In the genomic region with DNA sequence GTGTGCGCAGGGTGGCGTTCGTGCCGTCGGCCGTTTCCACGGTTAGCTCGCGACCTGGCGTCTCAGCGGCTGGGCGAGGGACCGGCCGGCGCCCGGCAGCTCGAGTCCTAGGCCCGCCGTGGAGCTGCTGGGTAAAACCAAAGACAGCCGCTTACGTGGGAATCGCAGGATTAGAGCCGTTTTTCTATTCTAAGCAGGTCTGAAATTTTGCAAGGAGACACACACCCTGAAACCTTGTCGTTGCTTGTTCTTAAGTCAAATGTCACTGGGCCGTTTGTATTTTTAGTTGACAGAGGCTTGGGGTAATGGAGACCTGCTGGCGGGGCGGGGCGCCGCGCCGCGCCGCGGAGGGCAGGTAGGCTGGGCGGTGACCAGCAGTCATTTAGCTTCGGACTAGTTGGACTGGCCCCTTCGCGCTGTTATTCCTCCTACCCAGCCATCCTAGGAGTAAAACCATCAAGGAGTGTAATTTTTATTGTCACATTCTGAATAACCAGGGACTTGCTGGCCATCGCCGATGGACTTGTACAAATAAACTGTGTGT, we compare ENCODE assay signal across 8 mouse cellular contexts. TPM values are rescaled to one million over a fixed set of nuclear protein-coding genes. Genes with fewer than 3 reads are reported as not detected.
DNase-seq lines count a peak whose midpoint lies in the region; ATAC-seq and TF ChIP-seq lines count a peak whose summit lies in the region.

No protein-coding gene starts in this region.

- H3K27ac ChIP-seq in embryonic facial prominence, embryonic 12.5 days = peak overlapping the region; percentile 47; the same call in 1 of the 2 replicates
- peak overlapping the region; percentile 92 for H3K27ac ChIP-seq in intestine, postnatal 0 days (ENCODE audit: low read depth, low read length)

- WGBS in lung, adult 2 months = under 1% methylated on average over 40 of the region's 40 CpGs
- 2% methylated on average over 38 of the region's 40 CpGs for WGBS in embryonic facial prominence, embryonic 12.5 days
- WGBS in intestine, postnatal 0 days = under 1% methylated on average over 40 of the region's 40 CpGs

- H3K9ac ChIP-seq in embryonic facial prominence, embryonic 12.5 days = peak overlapping the region; percentile 91
- H3K9ac ChIP-seq in intestine, postnatal 0 days (ENCODE audit: low read depth, low read length) = peak overlapping the region; percentile 86

- H3K27me3 ChIP-seq in embryonic facial prominence, embryonic 12.5 days = no peaks in the 10 kb centered on the region
- H3K27me3 ChIP-seq in intestine, postnatal 0 days (replicated peaks; ENCODE audit: control insufficient read depth, insufficient read depth, low read length) = no peaks in the 10 kb centered on the region

- H3K4me3 ChIP-seq in lung, adult 2 months (replicated peaks; ENCODE audit: extremely low read depth, low read depth, low read length) = peak overlapping the region; percentile 95
- peak overlapping the region; percentile 91 for H3K4me3 ChIP-seq in embryonic facial prominence, embryonic 12.5 days
- peak overlapping the region; percentile 87 for H3K4me3 ChIP-seq in intestine, postnatal 0 days (ENCODE audit: low read depth, low read length)

- ATAC-seq in embryonic facial prominence, embryonic 12.5 days (ENCODE audit: insufficient number of reproducible peaks, insufficient read depth, low FRiP score, low TSS enrichment) = no peak; the same call in 1 of the 2 replicates
- ATAC-seq in intestine, postnatal 0 days = peak; percentile 67
- ATAC-seq in cerebellum, adult (ENCODE audit: insufficient number of reproducible peaks, low FRiP score, low TSS enrichment) = no peak; the same call in 1 of the 2 replicates

- peak overlapping the region; percentile 74 for H3K4me2 ChIP-seq in embryonic facial prominence, embryonic 12.5 days (replicated peaks)
- H3K4me2 ChIP-seq in intestine, postnatal 0 days (replicated peaks; ENCODE audit: low read depth) = peak overlapping the region; percentile 84

- H3K36me3 ChIP-seq in embryonic facial prominence, embryonic 12.5 days = peaks cover 47% of the 10 kb centered on the region
- H3K36me3 ChIP-seq in intestine, postnatal 0 days (ENCODE audit: control insufficient read depth, insufficient read depth) = peaks cover 26% of the 10 kb centered on the region

- TF ChIP-seq POLR2A in lung, adult 2 months (IDR thresholded peaks at IDR 0.05; ENCODE audit: borderline replicate concordance, extremely low read depth, low read depth, low read length) = no peak

- no peak for TF ChIP-seq CTCF in lung, adult 2 months (IDR thresholded peaks at IDR 0.05; ENCODE audit: insufficient read depth, low read length)
- TF ChIP-seq CTCF in intestine, postnatal 0 days (IDR thresholded peaks at IDR 0.05; ENCODE audit: low read depth) = no peak

- no peak for DNase-seq in lung, adult 2 months
- DNase-seq in lung, postnatal 25 days (ENCODE audit: low spot score) = no peak
- peak; percentile 19 for DNase-seq in lung, postnatal 36 days
- DNase-seq in B cell, adult 2 months = no peak
- DNase-seq in thymus, adult 18-20 months = no peak

- no peaks in the 10 kb centered on the region for H3K9me3 ChIP-seq in embryonic facial prominence, embryonic 12.5 days
- no peaks in the 10 kb centered on the region for H3K9me3 ChIP-seq in intestine, postnatal 0 days (ENCODE audit: control insufficient read depth)

- peaks cover 6% of the 10 kb centered on the region for H3K4me1 ChIP-seq in lung, adult 2 months (ENCODE audit: control insufficient read depth, insufficient read depth, low read length)
- peaks cover 23% of the 10 kb centered on the region for H3K4me1 ChIP-seq in embryonic facial prominence, embryonic 12.5 days
- no peaks in the 10 kb centered on the region; the same call in none of the 2 replicates for H3K4me1 ChIP-seq in intestine, postnatal 0 days (replicated peaks; ENCODE audit: control insufficient read depth, insufficient read depth, low read length)

RNA-seq across cellular contexts. Expression of a gene that starts 0.4 kb away (rescaled TPM):
- 56.0 and 58.6 TPM in 2 replicates for polyA plus RNA-seq in lung, adult 2 months (2012; rRNA removed)
- polyA plus RNA-seq in embryonic facial prominence, embryonic 12.5 days (2016; fragmentation: Nextera tagmentation; extraction: Ambion mirVana) = 115 and 117 TPM in 2 replicates
- polyA plus RNA-seq in intestine, postnatal 0 days (2015; fragmentation: Nextera tagmentation; extraction: Ambion mirVana) = 121 and 132 TPM in 2 replicates

RNA-seq across cellular contexts. Expression of a gene that starts 0.5 kb away (rescaled TPM):
- polyA plus RNA-seq in lung, adult 2 months (2012; rRNA removed) = 27.0 and 45.0 TPM in 2 replicates
- polyA plus RNA-seq in embryonic facial prominence, embryonic 12.5 days (2016; fragmentation: Nextera tagmentation; extraction: Ambion mirVana) = 49.5 and 52.7 TPM in 2 replicates
- polyA plus RNA-seq in intestine, postnatal 0 days (2015; fragmentation: Nextera tagmentation; extraction: Ambion mirVana) = 33.4 and 33.9 TPM in 2 replicates
